Mouse (Mus musculus) layer of hippocampus, adult 18-20 months (tissue): ENCODE data around the gene Guk1. TPM values are rescaled to one million over a fixed set of nuclear protein-coding genes. Genes with fewer than 3 reads are reported as not detected.
"Not testable (repeated sequence)": the region's sequence is repeated elsewhere in the genome, so short reads cannot be mapped to it uniquely, and the experiment has no call there.

ENCODE experiments used
- DNase-seq, 2 experiments: peaks; one replicate each; pipeline ENCODE4 v3.0.0; 2022; ENCODE audit warnings: low spot score in 2 of 2
- total RNA-seq, 2 experiments: library from RNA; stranded (reverse); gene quantifications; 2 replicates each; pipeline ENCODE4 v1.2.3; 2021

Gene Guk1
- total RNA-seq, 2 experiments from 2014 or later: 148 to 152 TPM

- DNase-seq: peak in 1 of 2 experiments; percentile 28
Measured at GRCm38 (mm10) chr11:59212320-59212719, 20.3 kb upstream of the Guk1 start.

GRCm38 (mm10) chr11:59211561-59211960, 19.5 kb upstream of the Guk1 start:
- not testable (repeated sequence) for DNase-seq

GRCm38 (mm10) chr11:59210020-59210419, 18.0 kb upstream of the Guk1 start:
- DNase-seq: no peak

- no peak for DNase-seq
Measured at GRCm38 (mm10) chr11:59209580-59209979, 17.6 kb upstream of the Guk1 start.

- DNase-seq: peak in 1 of 2 experiments; percentile 64
Measured at GRCm38 (mm10) chr11:59209003-59209441, 17.0 kb upstream of the Guk1 start.

- DNase-seq: peak; percentile 92 to 96
Measured at GRCm38 (mm10) chr11:59208153-59208831, 16.3 kb upstream of the Guk1 start, which contains the start of gene 2310033P09Rik. 2310033P09Rik (plus strand) TSS chr11:59208321.

GRCm38 (mm10) chr11:59202081-59202995, 10.3 kb upstream of the Guk1 start, which contains the start of gene Mrpl55:
Mrpl55 (plus strand) TSS chr11:59202486.
- peak; percentile 89 to 95 for DNase-seq

GRCm38 (mm10) chr11:59201216-59202002, 9.4 kb upstream of the Guk1 start:
- DNase-seq: no peak

- no peak for DNase-seq
Measured at GRCm38 (mm10) chr11:59196230-59196629, 4.2 kb upstream of the Guk1 start.

GRCm38 (mm10) chr11:59191231-59192058, 567 bp downstream of the Guk1 start:
- DNase-seq: peak; percentile 91 to 92

GRCm38 (mm10) chr11:59187706-59188105, 4.3 kb downstream of the Guk1 start:
- DNase-seq: no peak

GRCm38 (mm10) chr11:59185490-59185889, 6.5 kb downstream of the Guk1 start:
- no peak for DNase-seq

- DNase-seq: peak in 1 of 2 experiments; percentile 66
Measured at GRCm38 (mm10) chr11:59183821-59184220, 8.2 kb downstream of the Guk1 start.

GRCm38 (mm10) chr11:59182864-59183331, 9.1 kb downstream of the Guk1 start, which contains the start of gene Gjc2:
Gjc2 (minus strand) TSS chr11:59183213.
- peak; percentile 24 to 35 for DNase-seq

GRCm38 (mm10) chr11:59176921-59177320, 15.1 kb downstream of the Guk1 start:
- no peak for DNase-seq

GRCm38 (mm10) chr11:59176475-59176874, 15.5 kb downstream of the Guk1 start:
- no peak for DNase-seq

GRCm38 (mm10) chr11:59174189-59174838, 17.7 kb downstream of the Guk1 start:
- no peak for DNase-seq

GRCm38 (mm10) chr11:59170549-59170948, 21.5 kb downstream of the Guk1 start:
- DNase-seq: no peak

- no peak for DNase-seq
Measured at GRCm38 (mm10) chr11:59169807-59170206, 22.2 kb downstream of the Guk1 start.
